Mouse (Mus musculus): ENCODE data around the gene Shroom2.

Shroom2 gene

GRCm38 (mm10) chrX:152701679-152702078 is 67.6 kb downstream of the Shroom2 start:
- no peak for DNase-seq (ENCODE audit: low read depth, low spot score)

GRCm38 (mm10) chrX:152690788-152691291 is 78.4 kb downstream of the Shroom2 start:
- DNase-seq (ENCODE audit: low read depth, low spot score): no peak

- no peak for DNase-seq (ENCODE audit: low read depth, low spot score)
Observed at GRCm38 (mm10) chrX:152679190-152679814, 90.0 kb downstream of the Shroom2 start.

- peak; percentile 58 for DNase-seq (ENCODE audit: low read depth, low spot score)
Observed at GRCm38 (mm10) chrX:152676357-152676756, 92.9 kb downstream of the Shroom2 start.

GRCm38 (mm10) chrX:152673431-152673830 is 95.8 kb downstream of the Shroom2 start:
- DNase-seq (ENCODE audit: low read depth, low spot score): no peak

GRCm38 (mm10) chrX:152657363-152658036 is 111.8 kb downstream of the Shroom2 start:
- no peak for DNase-seq (ENCODE audit: low read depth, low spot score)

- DNase-seq (ENCODE audit: low read depth, low spot score): no peak
Observed at GRCm38 (mm10) chrX:152656609-152656939, 112.7 kb downstream of the Shroom2 start.

- peak; percentile 86 for DNase-seq (ENCODE audit: low read depth, low spot score)
Observed at GRCm38 (mm10) chrX:152655796-152656608, 113.3 kb downstream of the Shroom2 start.

GRCm38 (mm10) chrX:152652676-152653075 is 116.6 kb downstream of the Shroom2 start:
- DNase-seq (ENCODE audit: low read depth, low spot score): no peak

- DNase-seq (ENCODE audit: low read depth, low spot score): no peak
Observed at GRCm38 (mm10) chrX:152644827-152645226, 124.4 kb downstream of the Shroom2 start.

GRCm38 (mm10) chrX:152643679-152644638 is 125.3 kb downstream of the Shroom2 start:
- peak; percentile 66 for DNase-seq (ENCODE audit: low read depth, low spot score)

GRCm38 (mm10) chrX:152643201-152643600 is 126.1 kb downstream of the Shroom2 start:
- DNase-seq (ENCODE audit: low read depth, low spot score): peak; percentile 66

- DNase-seq (ENCODE audit: low read depth, low spot score): no peak
Observed at GRCm38 (mm10) chrX:152642627-152643026, 126.6 kb downstream of the Shroom2 start.

GRCm38 (mm10) chrX:152635397-152635796 is 133.9 kb downstream of the Shroom2 start:
- DNase-seq (ENCODE audit: low read depth, low spot score): no peak

GRCm38 (mm10) chrX:152621407-152621806 is 147.9 kb downstream of the Shroom2 start:
- DNase-seq (ENCODE audit: low read depth, low spot score): no peak

GRCm38 (mm10) chrX:152620917-152621316 is 148.3 kb downstream of the Shroom2 start:
- no peak for DNase-seq (ENCODE audit: low read depth, low spot score)

- DNase-seq (ENCODE audit: low read depth, low spot score): peak; percentile 71
Observed at GRCm38 (mm10) chrX:152618464-152618863, 150.8 kb downstream of the Shroom2 start.

GRCm38 (mm10) chrX:152563034-152563433 is 206.2 kb downstream of the Shroom2 start, which contains the start of gene Cldn34a:
Gene Cldn34a, plus strand, starts transcription at chrX:152563334.
- no peak for DNase-seq (ENCODE audit: low read depth, low spot score)
